Mouse (Mus musculus): ENCODE measurements around the gene Galm. TPM values are rescaled to one million over a fixed set of nuclear protein-coding genes. Genes with fewer than 3 reads are reported as not detected.
A peak's percentile ranks its signal among the peaks of the same experiment; 100 is the strongest.

Galm gene
- total RNA-seq, 2 experiments from 2014 or later: 2.5 to 2.8 TPM

DNA sequence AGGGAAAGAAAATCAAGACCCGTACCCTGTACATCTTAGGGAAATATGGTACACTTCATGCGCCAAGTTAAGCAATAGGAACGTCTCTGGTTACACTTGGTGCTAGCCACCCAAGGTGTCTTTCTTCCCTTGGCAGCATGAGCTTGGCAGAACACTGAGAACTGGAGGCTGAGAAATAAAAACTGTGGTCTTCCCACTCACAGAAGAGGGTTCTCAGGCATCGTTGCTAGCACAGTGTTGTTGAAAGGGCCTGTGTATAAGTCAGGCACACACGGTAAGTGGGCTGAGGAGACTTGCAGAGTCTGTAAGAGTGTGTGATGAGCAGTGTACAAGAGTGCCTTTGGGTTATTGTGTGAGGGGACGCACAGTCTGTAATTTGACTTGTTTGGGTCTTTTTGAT lies 1.1 kb upstream of the Galm start:
- DNase-seq (ENCODE audit: low spot score): no peak

DNA sequence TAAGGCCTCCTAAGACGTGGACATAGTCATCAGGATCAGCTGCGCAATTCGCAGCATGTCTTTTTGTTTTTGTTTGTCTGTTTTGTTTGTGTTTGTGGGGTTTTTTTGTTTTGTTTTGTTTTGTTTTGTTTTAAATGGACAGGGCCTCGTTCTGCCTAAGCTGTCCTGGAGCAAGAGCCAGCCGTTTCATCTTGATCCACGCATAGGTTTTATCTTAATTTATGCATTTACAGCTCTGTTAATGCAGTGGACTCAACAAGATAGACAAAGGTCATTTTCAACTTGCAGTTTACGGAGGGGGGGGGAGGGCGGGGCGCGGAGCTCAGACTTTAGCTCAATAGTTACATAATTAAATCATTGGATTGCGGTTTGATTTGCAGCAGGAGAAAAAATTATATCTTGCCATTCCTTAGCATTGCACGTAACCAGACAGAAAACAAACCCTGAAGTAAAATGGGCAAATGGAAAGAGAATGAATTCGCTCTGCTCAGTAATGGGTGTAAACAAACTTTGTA lies 1.3 kb downstream of the Galm start:
- DNase-seq (ENCODE audit: low spot score): no peak

DNA sequence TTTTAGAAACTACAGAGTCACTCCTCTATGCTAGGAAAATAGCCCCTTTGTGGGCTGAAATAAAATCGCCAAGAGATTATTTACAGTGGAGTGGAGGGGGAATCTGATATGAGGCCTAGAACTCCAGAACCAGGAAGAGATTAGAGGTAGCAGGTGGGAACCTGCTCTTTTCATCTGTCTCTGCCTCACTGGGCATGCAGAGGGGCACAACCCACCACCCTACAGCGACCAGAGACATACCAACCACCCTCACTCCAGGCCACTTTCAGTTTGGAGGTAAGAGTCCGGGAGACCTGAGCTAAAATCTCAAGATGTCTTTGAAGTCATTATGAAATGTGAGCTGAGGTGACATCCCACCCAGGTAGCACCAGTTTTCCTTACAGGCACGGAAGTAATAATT lies 2.1 kb downstream of the Galm start:
- no peak for DNase-seq (ENCODE audit: low spot score)

DNA sequence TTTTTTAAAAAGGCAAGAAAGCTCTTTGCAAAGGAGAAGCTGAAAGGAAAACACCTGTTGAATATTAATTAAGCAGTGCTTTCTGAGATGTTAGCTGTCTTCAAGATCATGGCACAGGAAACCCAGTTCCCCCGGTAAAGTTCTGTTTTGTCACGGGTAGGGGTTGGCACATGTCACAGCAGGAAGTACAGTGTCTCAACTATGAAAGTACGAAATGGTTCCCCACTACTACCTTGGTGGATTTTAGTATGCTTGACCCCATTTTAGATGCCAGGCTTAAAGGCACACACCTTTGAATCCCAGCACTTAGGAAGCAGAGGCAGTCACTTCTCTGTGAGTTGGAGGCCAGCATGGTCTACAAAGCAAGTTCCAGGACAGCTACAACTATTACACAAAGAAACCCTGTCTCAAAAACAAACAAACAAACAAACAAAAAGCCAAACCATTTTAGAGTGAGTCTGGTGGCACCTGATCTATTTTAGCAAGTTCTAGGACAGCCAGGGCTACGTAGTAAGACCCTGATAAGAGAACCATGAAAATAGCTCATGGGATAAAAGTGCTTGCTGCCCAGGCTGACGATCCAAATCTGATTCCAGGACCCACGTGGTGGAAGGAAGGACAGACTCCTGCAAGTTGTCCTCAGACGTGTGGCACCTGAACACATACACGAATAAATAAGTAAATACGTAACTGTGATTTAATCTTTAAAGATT lies 3.6 kb downstream of the Galm start:
- DNase-seq (ENCODE audit: low spot score): no peak

DNA sequence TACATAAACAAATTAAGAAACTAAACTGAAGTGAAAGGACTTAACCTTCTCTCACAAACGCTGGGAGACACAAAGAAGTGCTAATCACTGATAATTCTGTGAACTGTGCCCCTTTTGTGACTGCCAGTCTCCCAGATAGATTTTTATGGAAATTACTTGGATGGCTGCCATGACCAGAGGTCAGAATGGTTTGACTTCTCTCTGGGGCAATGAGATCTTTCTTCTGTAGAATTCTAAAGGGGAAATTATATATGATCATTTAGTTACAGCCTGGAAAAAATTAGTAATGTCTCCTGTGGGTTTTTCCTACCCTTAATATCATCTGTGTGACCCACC lies 4.1 kb downstream of the Galm start:
- DNase-seq (ENCODE audit: low spot score): no peak

DNA sequence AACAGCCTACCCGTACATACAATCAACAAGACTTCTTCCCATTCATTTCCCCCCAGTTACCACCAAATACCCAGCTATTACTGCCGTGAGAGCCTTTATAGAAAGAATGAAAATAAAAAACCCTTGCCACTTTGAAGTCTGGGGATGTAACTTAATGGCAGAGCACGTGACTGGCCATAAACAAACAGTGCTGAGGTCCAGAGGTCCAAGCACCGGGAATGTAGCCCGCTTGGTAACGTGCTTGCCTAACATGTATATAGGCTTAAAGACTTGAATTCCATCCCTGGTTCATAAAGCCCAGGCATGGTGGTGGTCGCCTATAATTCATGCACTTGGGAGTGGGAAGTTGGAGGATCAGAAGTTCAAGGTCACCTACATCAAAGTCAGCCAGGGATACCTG lies 4.6 kb downstream of the Galm start:
- no peak for DNase-seq (ENCODE audit: low spot score)

DNA sequence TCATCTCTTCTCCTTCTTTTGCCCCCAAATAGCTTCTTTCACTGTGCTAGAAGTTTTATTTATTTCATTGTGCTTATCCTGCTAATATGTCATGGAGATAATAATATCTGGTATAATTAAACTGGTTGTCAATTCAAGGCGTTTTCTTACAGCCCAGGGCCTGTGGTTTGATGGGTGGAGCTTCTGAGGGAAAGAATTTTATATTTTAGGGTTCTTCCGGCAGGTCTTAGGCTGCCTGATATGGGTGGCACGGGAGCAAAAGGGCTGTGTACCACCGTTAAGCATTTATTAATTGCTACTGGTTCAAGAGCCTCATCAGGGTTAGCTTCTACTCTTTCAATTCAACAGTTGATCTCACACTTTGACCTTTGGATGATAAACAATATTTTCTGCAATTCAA lies 5.2 kb downstream of the Galm start:
- DNase-seq (ENCODE audit: low spot score): no peak

DNA sequence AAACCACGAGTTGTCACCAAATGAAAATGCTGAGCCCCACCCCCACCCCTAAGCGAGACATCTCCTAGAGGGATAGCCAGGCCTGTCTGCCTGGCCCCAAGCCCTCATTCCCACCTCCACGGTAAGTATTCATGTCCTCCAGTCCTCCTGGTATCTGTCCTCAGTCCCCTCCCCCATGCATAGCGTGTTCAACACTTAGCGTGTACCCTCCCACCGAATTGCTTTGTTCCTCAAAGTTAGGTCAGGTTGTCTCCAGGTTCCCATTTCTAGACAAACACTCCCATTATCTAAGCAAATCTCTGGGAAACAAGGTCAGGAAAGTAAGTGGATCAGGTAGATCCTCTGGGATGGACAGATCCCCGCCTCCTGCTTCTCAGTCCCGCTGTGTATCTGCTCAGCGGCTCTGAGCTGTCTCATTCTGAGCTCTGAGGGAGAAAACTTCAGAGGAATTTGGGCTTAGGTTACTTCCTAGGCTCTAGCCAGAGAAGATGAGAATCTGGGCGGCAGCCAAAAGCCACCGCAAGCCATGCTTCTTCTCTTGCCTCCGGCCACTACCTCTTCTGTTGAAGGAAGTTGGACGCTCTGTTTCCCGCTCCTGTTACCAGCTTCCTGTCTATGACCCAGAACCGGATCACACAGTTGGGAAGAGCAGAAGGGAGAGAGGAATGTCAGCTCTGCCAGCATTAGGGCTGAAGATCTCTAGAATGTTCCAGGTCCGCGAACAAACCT lies 11.3 kb downstream of the Galm start:
- peak; percentile 34 for DNase-seq (ENCODE audit: low spot score)

DNA sequence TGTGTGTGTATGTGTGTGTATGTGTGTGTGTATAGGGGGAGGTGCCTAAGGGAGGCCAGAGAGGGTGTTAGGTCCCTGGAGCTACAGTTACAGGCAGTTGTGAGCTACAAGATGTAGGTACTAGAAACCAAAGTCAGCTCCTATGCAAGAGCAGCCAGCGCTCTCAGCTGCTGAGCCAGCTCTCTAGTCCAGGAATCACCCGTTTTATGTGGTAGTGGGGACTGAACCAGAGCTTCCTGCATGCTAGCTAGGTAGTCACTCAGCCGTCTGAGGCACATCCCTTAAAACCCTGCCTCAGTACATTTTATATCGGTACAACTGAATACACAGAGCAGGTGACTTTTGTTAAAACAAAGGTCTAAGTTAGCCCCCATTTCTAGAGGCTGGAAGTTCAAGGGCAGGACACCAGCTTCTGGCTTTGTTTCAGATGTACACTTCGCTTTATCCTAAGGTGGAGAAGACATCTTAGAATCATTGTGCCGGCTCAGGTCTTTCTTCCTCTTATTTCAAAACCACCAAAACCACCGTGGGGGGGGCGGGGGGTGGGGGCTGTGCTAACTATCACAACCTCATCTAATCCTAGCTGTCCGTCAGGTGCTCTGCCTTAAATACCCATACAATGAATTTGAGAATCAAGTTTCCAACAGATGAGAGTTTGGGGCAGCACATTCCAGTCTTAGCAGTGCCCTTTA lies 12.6 kb downstream of the Galm start:
- DNase-seq (ENCODE audit: low spot score): no peak

DNA sequence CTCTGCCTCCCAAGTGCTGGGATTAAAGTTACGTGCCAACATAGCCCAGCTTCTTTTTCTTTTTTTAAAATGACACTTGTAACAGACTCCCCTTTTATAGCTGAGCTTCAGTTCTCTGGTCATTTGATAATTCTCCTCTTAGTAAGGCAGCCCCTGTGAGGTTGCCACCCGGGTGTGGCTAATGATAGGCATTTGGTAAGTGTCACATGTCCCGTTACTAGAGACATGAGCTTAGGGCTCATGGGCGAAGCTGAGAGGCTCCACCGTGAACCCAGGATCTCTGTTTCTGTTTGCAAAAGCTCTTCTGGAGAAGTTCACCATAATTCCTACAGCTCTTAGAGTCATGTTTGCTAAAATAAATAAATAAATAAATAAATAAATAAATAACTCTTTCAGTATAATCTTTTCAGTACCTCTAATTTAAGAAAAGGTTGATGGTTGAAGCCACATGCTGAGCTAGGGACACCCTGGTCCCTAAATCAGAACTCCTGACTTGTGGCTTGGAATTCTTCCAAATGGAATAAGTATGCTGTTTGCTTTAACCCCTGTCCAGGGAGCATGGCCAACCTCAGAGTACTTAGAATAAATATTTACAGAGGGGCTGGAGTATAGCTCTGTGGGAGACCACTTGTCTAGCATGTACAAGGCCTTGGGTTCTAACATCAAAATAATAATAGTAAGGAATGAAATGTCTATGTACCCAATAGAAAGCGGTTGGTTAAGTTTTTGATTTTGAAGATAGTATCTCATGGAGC lies 16.4 kb downstream of the Galm start:
- DNase-seq (ENCODE audit: low spot score): no peak

DNA sequence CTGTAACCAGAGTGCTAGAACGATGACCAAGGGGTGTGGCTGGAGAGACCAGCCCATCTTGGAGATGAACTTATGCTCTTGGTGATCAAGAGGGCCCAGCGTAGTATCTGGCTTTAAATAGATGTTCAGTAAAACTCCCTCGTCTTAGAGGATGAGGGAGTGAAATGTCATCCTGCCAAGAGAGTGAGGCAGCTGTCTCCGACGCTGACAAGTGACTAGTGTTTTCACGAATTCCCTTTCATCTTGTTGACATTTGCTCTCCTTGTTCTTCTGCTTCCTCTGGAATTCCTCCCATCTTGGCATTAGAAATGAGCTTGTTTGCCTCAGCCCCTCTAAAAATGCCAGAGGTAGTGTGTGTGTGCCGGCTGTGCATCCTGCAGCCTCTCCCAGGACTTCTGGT lies 17.9 kb downstream of the Galm start:
- DNase-seq (ENCODE audit: low spot score): no peak

DNA sequence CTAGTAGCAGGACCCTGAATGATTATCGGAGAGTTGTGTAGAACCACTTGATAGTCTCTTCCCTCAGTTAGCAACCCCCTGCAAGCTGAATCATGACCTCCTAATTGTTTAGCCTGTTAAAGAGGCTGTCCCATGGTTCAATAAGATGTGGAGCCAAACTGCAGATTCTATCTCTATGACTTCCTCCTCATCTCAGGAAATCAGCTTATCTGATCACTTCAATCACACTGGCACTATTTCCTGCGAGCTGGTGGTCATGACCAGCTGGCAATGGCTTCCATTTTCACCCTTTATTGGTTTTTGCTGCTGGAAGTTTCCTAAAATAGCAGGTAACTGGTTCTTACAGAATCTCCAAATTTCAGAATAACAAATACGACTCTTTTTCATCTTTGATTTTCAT lies 18.5 kb downstream of the Galm start:
- DNase-seq (ENCODE audit: low spot score): no peak

DNA sequence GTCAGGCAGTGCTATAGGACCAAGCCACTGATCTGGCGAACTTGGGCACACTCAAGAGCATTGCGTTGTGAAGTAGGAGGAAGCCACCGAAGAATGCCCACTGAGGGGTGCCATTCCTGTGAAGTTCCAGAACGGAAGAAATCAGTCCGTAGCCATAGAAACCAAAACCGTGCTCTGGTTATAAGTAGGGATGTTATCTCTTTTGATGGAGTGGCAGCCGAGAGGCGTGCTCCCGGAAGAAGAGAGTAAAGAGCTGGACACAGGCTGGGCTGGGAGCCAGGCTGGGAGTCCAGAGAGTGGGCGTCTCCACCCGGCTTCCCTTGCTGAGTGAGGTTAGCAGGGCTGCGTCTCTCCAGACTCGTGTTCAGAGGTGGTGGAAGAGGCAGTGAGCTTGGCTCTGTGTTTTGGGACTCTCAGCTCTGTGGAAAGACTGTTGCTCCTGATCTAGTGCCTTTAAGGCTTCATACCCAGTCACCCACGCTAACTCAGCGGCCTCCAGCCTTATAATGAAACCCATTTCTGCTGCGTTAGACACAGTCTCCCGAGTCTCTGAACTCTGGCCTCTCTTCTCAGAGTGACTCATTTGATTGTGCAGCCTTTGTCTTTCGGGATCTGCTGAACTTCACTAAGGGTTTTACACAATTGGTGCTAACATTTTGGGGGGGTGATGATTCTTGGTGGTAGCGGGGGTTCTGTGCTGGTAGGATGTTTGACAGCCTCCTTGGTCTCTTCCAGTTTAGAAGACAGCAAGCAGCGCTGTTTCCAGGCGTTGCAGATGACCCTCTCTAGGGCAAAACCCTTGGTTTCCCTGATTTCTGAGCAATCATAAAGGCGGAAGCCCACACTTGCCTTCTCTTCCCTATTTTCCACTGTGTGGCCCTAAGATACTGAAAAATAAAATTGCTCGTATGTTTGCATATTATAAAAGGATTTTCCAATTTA lies 21.1 kb downstream of the Galm start:
- DNase-seq (ENCODE audit: low spot score): peak; percentile 59

DNA sequence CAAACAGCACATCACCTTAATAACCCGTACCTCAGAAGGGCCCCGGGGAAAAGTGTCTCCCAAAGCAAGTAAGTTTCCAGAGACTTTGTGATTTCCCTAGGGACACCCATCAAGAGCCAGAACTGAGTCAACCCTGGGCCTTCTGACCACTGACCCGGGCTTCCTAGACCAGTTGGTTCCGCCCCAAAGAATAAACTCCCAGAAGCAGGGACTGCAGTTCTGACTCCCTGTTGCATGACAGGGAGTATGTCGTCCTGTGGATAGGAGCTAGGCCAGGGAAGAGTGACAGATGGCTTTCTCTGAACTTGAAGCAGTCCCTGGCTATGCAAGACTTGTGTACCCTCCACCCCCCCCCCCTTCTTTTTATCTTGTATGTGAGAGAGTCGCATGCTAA lies 21.7 kb downstream of the Galm start:
- no peak for DNase-seq (ENCODE audit: low spot score)

DNA sequence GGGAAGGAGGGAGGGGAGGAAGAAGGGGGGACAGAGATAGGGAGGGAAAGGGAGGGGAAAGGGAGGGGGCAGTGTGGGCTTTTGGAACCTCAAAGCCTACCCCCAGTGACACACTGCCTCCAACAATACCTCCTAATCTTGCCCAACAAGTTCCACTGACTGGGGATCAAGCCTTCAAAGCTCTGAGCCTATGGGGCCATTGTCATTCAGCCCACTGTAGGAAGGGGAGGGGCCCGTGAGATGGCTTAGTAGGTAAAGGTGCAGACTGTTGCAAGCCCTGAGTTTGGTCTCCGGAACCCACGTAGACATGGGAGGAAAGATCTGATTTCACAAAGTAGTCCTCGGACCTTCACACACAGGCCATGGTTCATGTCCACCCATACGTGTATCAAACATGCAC lies 24.1 kb downstream of the Galm start:
- no peak for DNase-seq (ENCODE audit: low spot score)

DNA sequence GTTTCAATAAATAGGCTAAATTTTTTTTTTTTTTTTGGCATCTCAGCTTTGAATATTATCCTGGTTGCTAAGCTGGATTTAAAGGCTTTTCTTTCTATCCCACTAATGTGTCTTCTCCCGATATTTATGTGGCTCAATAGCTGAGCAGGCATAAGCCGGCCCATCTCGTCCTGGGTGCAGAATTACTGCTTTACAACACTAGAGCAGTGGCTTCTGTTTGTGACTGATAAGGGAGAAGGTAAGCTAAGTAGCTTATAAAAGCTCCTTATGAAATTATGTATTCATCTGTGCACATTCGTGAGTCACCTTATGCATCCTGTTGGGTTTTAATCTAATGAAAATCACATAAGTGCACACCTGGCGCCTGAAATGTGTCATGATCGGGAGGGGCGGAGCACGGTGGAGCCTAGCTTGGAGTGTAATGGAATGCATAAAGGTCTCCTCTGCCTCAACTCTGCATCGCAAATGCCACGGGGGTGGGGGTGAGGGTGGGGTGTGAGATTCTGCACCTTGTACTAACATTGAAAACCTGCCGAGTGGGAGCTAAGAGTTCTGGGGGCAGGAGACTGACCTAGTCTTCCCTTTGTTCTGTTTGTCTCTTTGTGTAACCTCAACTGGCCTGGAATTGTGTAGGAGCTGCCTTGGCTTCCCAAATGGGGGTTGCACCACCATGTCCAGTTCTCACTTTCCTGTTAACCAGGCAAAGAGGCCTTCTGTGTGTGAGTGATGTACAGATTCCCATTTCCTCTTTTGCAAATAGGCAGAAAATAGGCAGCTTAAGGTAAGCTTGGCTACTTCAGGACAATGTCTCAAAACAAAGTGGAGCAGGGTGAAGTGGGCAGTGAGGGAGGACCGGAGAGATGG lies 25.7 kb downstream of the Galm start:
- DNase-seq (ENCODE audit: low spot score): no peak

DNA sequence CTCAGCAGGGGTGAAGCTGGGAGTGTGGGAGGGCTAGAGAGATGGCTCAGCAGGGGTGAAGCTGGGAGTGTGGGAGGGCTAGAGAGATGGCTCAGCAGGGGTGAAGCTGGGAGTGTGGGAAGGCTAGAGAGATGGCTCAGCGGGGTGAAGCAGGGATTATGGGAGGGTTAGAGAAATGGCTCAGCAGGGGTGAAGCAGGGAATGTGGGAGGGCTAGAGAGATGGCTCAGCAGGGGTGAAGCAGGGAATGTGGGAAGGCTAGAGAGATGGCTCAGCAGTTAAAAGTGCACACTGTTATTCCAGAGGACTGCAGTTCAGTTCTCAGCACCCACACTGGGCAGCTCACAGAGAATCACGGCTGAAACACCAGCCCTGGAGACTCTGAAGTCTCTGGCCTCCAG lies 26.4 kb downstream of the Galm start:
- no peak for DNase-seq (ENCODE audit: low spot score)

DNA sequence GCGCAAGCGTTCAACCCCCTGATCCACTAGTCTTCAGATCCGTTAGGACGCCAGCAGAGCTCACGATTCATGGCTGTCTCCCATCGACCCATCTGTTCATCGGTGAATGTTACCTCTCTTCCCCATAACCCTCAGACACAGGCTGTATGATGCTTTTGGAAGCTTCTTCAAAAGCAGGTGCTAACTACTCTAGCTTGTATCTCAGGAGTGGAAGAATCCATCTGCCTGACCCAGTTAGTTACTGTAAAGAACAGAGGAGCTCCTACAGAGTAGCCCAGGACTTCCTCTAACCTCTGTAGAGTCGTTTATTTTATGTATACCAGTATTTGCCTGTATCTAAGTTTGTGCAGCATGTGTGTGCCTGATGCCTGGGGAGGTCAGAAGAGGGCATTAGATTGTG lies 29.6 kb downstream of the Galm start:
- DNase-seq (ENCODE audit: low spot score): no peak

DNA sequence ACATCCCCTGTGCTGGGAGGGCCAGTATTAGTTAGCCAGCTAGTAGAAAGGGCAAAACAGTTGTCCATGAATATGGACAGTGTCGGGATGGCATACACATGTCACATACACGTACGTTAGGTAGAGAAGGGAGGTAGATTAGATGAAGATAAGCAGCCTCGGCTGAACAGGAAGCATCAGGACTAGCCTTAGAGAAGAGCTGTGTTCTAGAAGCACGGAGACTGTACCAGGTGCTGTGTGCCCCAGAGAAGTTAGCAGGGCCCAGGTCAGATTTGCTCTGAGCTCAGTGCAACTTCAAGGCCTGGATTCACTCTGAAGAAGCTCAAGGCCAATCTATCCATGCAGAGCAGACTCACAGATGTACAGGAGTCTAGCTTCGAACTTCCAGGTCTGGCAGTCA lies 30.2 kb downstream of the Galm start:
- no peak for DNase-seq (ENCODE audit: low spot score)

DNA sequence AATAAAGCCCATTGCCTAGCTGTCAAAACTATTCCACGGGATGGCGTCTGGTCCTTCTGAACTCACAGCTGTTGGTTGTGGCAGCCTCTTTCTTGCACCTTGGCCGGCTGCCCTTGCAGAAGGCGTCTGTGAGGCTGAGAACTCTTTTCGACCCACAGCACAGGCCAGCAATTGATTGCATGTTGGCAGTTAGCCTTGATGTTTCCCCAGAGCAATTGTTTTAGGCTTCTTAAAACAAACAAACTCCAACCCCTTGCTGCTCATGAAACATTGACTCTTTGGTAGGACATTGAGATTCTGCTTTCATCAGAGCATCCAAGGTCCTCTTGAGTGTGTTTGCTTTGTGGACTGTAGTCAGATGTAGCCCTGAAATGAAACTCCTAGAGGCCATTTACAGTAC lies 33.2 kb downstream of the Galm start:
- peak; percentile 82 for DNase-seq (ENCODE audit: low spot score)

All from gastrocnemius, adult 18-20 months (tissue).